Mouse (Mus musculus) intestine, postnatal 0 days (tissue): Measurements from ENCODE around the gene Hs1bp3. TPM values are rescaled to one million over a fixed set of nuclear protein-coding genes. Genes with fewer than 3 reads are reported as not detected.

Source experiments
- ATAC-seq: fragments of 200-750 bp; cut with Nextera tagmentation; 2 replicates; pipeline ENCODE4 v1.8.0; 2017; ENCODE audit warnings: mild to moderate bottlenecking, moderate TSS enrichment, moderate library complexity
- H3K27ac ChIP-seq: fragments of 300-500 bp; sonication (generic); 2 replicates; pipeline ENCODE4 v1.5.1; 2014; ENCODE audit warnings: mild to moderate bottlenecking, low read depth, low read length, moderate library complexity
- H3K27me3 ChIP-seq: fragments of 300-500 bp; sonication (generic); replicated peaks from 2 replicates; pipeline ENCODE4 v1.6.1; 2014; ENCODE audit warnings: low read length, mixed read lengths; ENCODE audit not compliant: control insufficient read depth, insufficient read depth
- H3K36me3 ChIP-seq: fragments of 300-500 bp; sonication (generic); 2 replicates; pipeline ENCODE4 v1.6.1; 2014; ENCODE audit warnings: mild to moderate bottlenecking, moderate library complexity; ENCODE audit not compliant: control insufficient read depth, insufficient read depth
- H3K4me1 ChIP-seq: fragments of 300-500 bp; sonication (generic); replicated peaks from 2 replicates; pipeline ENCODE4 v1.6.1; 2014; ENCODE audit warnings: antibody characterized with exemption, low read length, mixed read lengths; ENCODE audit not compliant: control insufficient read depth, insufficient read depth
- H3K4me2 ChIP-seq: fragments of 300-500 bp; sonication (generic); replicated peaks from 2 replicates; pipeline ENCODE4 v1.6.1; 2014; ENCODE audit warnings: low read depth, mild to moderate bottlenecking, moderate library complexity
- H3K4me3 ChIP-seq: fragments of 300-500 bp; sonication (generic); 2 replicates; pipeline ENCODE4 v1.5.1; 2014; ENCODE audit warnings: low read depth, low read length
- H3K9ac ChIP-seq: fragments of 300-500 bp; sonication (generic); 2 replicates; pipeline ENCODE4 v1.6.1; 2014; ENCODE audit warnings: mild to moderate bottlenecking, low read depth, low read length
- H3K9me3 ChIP-seq: fragments of 300-500 bp; sonication (generic); 2 replicates; pipeline ENCODE4 v1.6.1; 2016; ENCODE audit warnings: mixed run types; ENCODE audit not compliant: control insufficient read depth
- CTCF ChIP-seq: sonication (generic); IDR thresholded peaks from 2 replicates; pipeline ENCODE4 v1.5.1; 2016; ENCODE audit warnings: low read depth, mild to moderate bottlenecking, control low read depth, antibody characterized with exemption, moderate library complexity
- WGBS: fragments of 180-500 bp; shearing (Covaris S2); extraction: QIAGEN DNeasy Blood & Tissue Kit; methylation state at CpG from one replicate; pipeline ENCODE4 v1.1.7; 2014; 5-methylcytosine and 5-hydroxymethylcytosine counted together
- polyA plus RNA-seq: library from polyadenylated mRNA; unstranded; fragments of >200 nt; fragmentation: Nextera tagmentation; extraction: Ambion mirVana; gene quantifications from 2 replicates; pipeline ENCODE4 v1.2.1, GENCODE M21; 2015

The Hs1bp3 gene
- polyA plus RNA-seq, 1 experiment from 2014 or later = 20.5 TPM

- Histone ChIP-seq H3K4me1 (no peaks in the 10 kb centered on the region), H3K36me3 (peaks cover 33% of the 10 kb centered on the region), H3K9ac (no peak overlapping the region), H3K4me2 (no peak overlapping the region), H3K9me3 (no peaks in the 10 kb centered on the region), H3K4me3 (no peak overlapping the region), H3K27ac (no peak overlapping the region), H3K27me3 (no peaks in the 10 kb centered on the region)
- TF ChIP-seq CTCF = no peak
- ATAC-seq = no peak
- WGBS = 64% methylated on average over 9 of the region's 9 CpGs
Measured at GRCm38 (mm10) chr12:8344897-8345296, 31.7 kb downstream of the Hs1bp3 start.

GRCm38 (mm10) chr12:8345539-8345938 is 32.3 kb downstream of the Hs1bp3 start:
- Histone ChIP-seq H3K27me3 (no peaks in the 10 kb centered on the region), H3K27ac (no peak overlapping the region), H3K4me1 (no peaks in the 10 kb centered on the region), H3K9ac (no peak overlapping the region), H3K4me2 (no peak overlapping the region), H3K9me3 (no peaks in the 10 kb centered on the region), H3K4me3 (no peak overlapping the region), H3K36me3 (peaks cover 30% of the 10 kb centered on the region)
- 95% methylated on average over 5 of the region's 5 CpGs for WGBS
- no peak for ATAC-seq
- no peak for TF ChIP-seq CTCF

GRCm38 (mm10) chr12:8347746-8348462 is 34.7 kb downstream of the Hs1bp3 start:
- Histone ChIP-seq H3K9me3 (no peaks in the 10 kb centered on the region), H3K9ac (no peak overlapping the region), H3K27ac (no peak overlapping the region), H3K4me2 (no peak overlapping the region), H3K27me3 (no peaks in the 10 kb centered on the region), H3K4me3 (no peak overlapping the region), H3K36me3 (peaks cover 7% of the 10 kb centered on the region), H3K4me1 (no peaks in the 10 kb centered on the region)
- ATAC-seq = no peak
- WGBS = 78% methylated on average over 8 of the region's 8 CpGs
- TF ChIP-seq CTCF = no peak

- Histone ChIP-seq H3K4me3 (no peak overlapping the region), H3K4me1 (no peaks in the 10 kb centered on the region), H3K4me2 (no peak overlapping the region), H3K36me3 (no peaks in the 10 kb centered on the region; the same call in 1 of the 2 replicates), H3K9me3 (no peaks in the 10 kb centered on the region), H3K27me3 (no peaks in the 10 kb centered on the region), H3K9ac (no peak overlapping the region), H3K27ac (no peak overlapping the region)
- WGBS = 54% methylated on average over 9 of the region's 9 CpGs
- no peak for ATAC-seq
- no peak for TF ChIP-seq CTCF
Measured at GRCm38 (mm10) chr12:8348733-8349513, 35.7 kb downstream of the Hs1bp3 start.

- no peaks in the 10 kb centered on the region for H3K4me1 ChIP-seq
- peak overlapping the region; percentile 35; the same call in 1 of the 2 replicates for H3K27ac ChIP-seq
- H3K9ac ChIP-seq = no peak overlapping the region
- H3K27me3 ChIP-seq = no peaks in the 10 kb centered on the region
- 43% methylated on average over 4 of the region's 4 CpGs for WGBS
- no peaks in the 10 kb centered on the region for H3K9me3 ChIP-seq
- no peak for TF ChIP-seq CTCF
- no peaks in the 10 kb centered on the region; the same call in 1 of the 2 replicates for H3K36me3 ChIP-seq
- no peak overlapping the region for H3K4me2 ChIP-seq
- H3K4me3 ChIP-seq = no peak overlapping the region
- ATAC-seq = 0 out of 2 replicates have a peak, but pooled peaks have one; percentile 6
Measured at GRCm38 (mm10) chr12:8351025-8351903, 38.0 kb downstream of the Hs1bp3 start.

GRCm38 (mm10) chr12:8353071-8353470 is 39.8 kb downstream of the Hs1bp3 start:
- 51% methylated on average over 4 of the region's 4 CpGs for WGBS
- Histone ChIP-seq H3K36me3 (no peaks in the 10 kb centered on the region; the same call in 1 of the 2 replicates), H3K9me3 (no peaks in the 10 kb centered on the region), H3K4me3 (no peak overlapping the region), H3K27me3 (no peaks in the 10 kb centered on the region), H3K27ac (no peak overlapping the region), H3K9ac (no peak overlapping the region), H3K4me1 (no peaks in the 10 kb centered on the region), H3K4me2 (no peak overlapping the region)
- no peak for TF ChIP-seq CTCF
- ATAC-seq = peak; percentile 84
